Mouse (Mus musculus): Measurements from ENCODE around the gene Zkscan16.

Gene Zkscan16

GRCm38 (mm10) chr4:58970678-58971077 lies 27.2 kb downstream of the Zkscan16 start:
- Histone ChIP-seq H3K36me3 (ENCODE audit: control insufficient read depth, insufficient read depth, low read length, poor library complexity, severe bottlenecking) (no peaks in the 10 kb centered on the region), H3K27me3 (ENCODE audit: control insufficient read depth, insufficient read depth, low read length, poor library complexity, severe bottlenecking) (no peaks in the 10 kb centered on the region)
- no peak for DNase-seq (ENCODE audit: low read depth, low spot score)

- Histone ChIP-seq H3K36me3 (ENCODE audit: control insufficient read depth, insufficient read depth, low read length, poor library complexity, severe bottlenecking) (no peaks in the 10 kb centered on the region), H3K27me3 (ENCODE audit: control insufficient read depth, insufficient read depth, low read length, poor library complexity, severe bottlenecking) (no peaks in the 10 kb centered on the region)
- DNase-seq (ENCODE audit: low read depth, low spot score) = no peak
Measured at GRCm38 (mm10) chr4:58975711-58976110, 32.3 kb downstream of the Zkscan16 start.

- DNase-seq (ENCODE audit: low read depth, low spot score) = no peak
- H3K36me3 ChIP-seq (ENCODE audit: control insufficient read depth, insufficient read depth, low read length, poor library complexity, severe bottlenecking) = no peaks in the 10 kb centered on the region
- no peaks in the 10 kb centered on the region for H3K27me3 ChIP-seq (ENCODE audit: control insufficient read depth, insufficient read depth, low read length, poor library complexity, severe bottlenecking)
Measured at GRCm38 (mm10) chr4:58981421-58981820, 38.0 kb downstream of the Zkscan16 start.

- no peak for DNase-seq (ENCODE audit: low read depth, low spot score)
- no peaks in the 10 kb centered on the region for H3K36me3 ChIP-seq (ENCODE audit: control insufficient read depth, insufficient read depth, low read length, poor library complexity, severe bottlenecking)
- no peaks in the 10 kb centered on the region for H3K27me3 ChIP-seq (ENCODE audit: control insufficient read depth, insufficient read depth, low read length, poor library complexity, severe bottlenecking)
Measured at GRCm38 (mm10) chr4:58982806-58983205, 39.4 kb downstream of the Zkscan16 start.

- peak; percentile 86 for DNase-seq (ENCODE audit: low read depth, low spot score)
- no peaks in the 10 kb centered on the region for H3K36me3 ChIP-seq (ENCODE audit: control insufficient read depth, insufficient read depth, low read length, poor library complexity, severe bottlenecking)
- no peaks in the 10 kb centered on the region for H3K27me3 ChIP-seq (ENCODE audit: control insufficient read depth, insufficient read depth, low read length, poor library complexity, severe bottlenecking)
Measured at GRCm38 (mm10) chr4:58985157-58985648, 41.8 kb downstream of the Zkscan16 start.

- peak; percentile 82 for DNase-seq (ENCODE audit: low read depth, low spot score)
- no peaks in the 10 kb centered on the region for H3K27me3 ChIP-seq (ENCODE audit: control insufficient read depth, insufficient read depth, low read length, poor library complexity, severe bottlenecking)
- no peaks in the 10 kb centered on the region for H3K36me3 ChIP-seq (ENCODE audit: control insufficient read depth, insufficient read depth, low read length, poor library complexity, severe bottlenecking)
Measured at GRCm38 (mm10) chr4:58986540-58987190, 43.2 kb downstream of the Zkscan16 start, which contains the start of gene Ptgr1. TSS of gene Ptgr1 (minus strand) at chr4:58987119.

- no peaks in the 10 kb centered on the region for H3K27me3 ChIP-seq (ENCODE audit: control insufficient read depth, insufficient read depth, low read length, poor library complexity, severe bottlenecking)
- DNase-seq (ENCODE audit: low read depth, low spot score) = peak; percentile 30
- H3K36me3 ChIP-seq (ENCODE audit: control insufficient read depth, insufficient read depth, low read length, poor library complexity, severe bottlenecking) = no peaks in the 10 kb centered on the region
Measured at GRCm38 (mm10) chr4:58989303-58989898, 46.0 kb downstream of the Zkscan16 start.

GRCm38 (mm10) chr4:58990609-58991434 lies 47.4 kb downstream of the Zkscan16 start:
- Histone ChIP-seq H3K36me3 (ENCODE audit: control insufficient read depth, insufficient read depth, low read length, poor library complexity, severe bottlenecking) (no peaks in the 10 kb centered on the region), H3K27me3 (ENCODE audit: control insufficient read depth, insufficient read depth, low read length, poor library complexity, severe bottlenecking) (no peaks in the 10 kb centered on the region)
- no peak for DNase-seq (ENCODE audit: low read depth, low spot score)

- H3K27me3 ChIP-seq (ENCODE audit: control insufficient read depth, insufficient read depth, low read length, poor library complexity, severe bottlenecking) = no peaks in the 10 kb centered on the region
- DNase-seq (ENCODE audit: low read depth, low spot score) = no peak
- H3K36me3 ChIP-seq (ENCODE audit: control insufficient read depth, insufficient read depth, low read length, poor library complexity, severe bottlenecking) = no peaks in the 10 kb centered on the region
Measured at GRCm38 (mm10) chr4:58992195-58992594, 48.8 kb downstream of the Zkscan16 start.

- no peaks in the 10 kb centered on the region for H3K36me3 ChIP-seq (ENCODE audit: control insufficient read depth, insufficient read depth, low read length, poor library complexity, severe bottlenecking)
- no peaks in the 10 kb centered on the region for H3K27me3 ChIP-seq (ENCODE audit: control insufficient read depth, insufficient read depth, low read length, poor library complexity, severe bottlenecking)
- DNase-seq (ENCODE audit: low read depth, low spot score) = no peak
Measured at GRCm38 (mm10) chr4:58994762-58995161, 51.3 kb downstream of the Zkscan16 start, which contains the start of gene Dnajc25. TSS of gene Dnajc25 (plus strand) at chr4:58995062.

- no peaks in the 10 kb centered on the region for H3K36me3 ChIP-seq (ENCODE audit: control insufficient read depth, insufficient read depth, low read length, poor library complexity, severe bottlenecking)
- DNase-seq (ENCODE audit: low read depth, low spot score) = no peak
- H3K27me3 ChIP-seq (ENCODE audit: control insufficient read depth, insufficient read depth, low read length, poor library complexity, severe bottlenecking) = no peaks in the 10 kb centered on the region
Measured at GRCm38 (mm10) chr4:58995251-58995693, 51.8 kb downstream of the Zkscan16 start.

- H3K27me3 ChIP-seq (ENCODE audit: control insufficient read depth, insufficient read depth, low read length, poor library complexity, severe bottlenecking) = no peaks in the 10 kb centered on the region
- H3K36me3 ChIP-seq (ENCODE audit: control insufficient read depth, insufficient read depth, low read length, poor library complexity, severe bottlenecking) = no peaks in the 10 kb centered on the region
- DNase-seq (ENCODE audit: low read depth, low spot score) = no peak
Measured at GRCm38 (mm10) chr4:58997081-58997480, 53.7 kb downstream of the Zkscan16 start.

GRCm38 (mm10) chr4:58998688-58999087 lies 55.3 kb downstream of the Zkscan16 start:
- no peak for DNase-seq (ENCODE audit: low read depth, low spot score)
- no peaks in the 10 kb centered on the region for H3K27me3 ChIP-seq (ENCODE audit: control insufficient read depth, insufficient read depth, low read length, poor library complexity, severe bottlenecking)
- H3K36me3 ChIP-seq (ENCODE audit: control insufficient read depth, insufficient read depth, low read length, poor library complexity, severe bottlenecking) = no peaks in the 10 kb centered on the region

- Histone ChIP-seq H3K36me3 (ENCODE audit: control insufficient read depth, insufficient read depth, low read length, poor library complexity, severe bottlenecking) (no peaks in the 10 kb centered on the region), H3K27me3 (ENCODE audit: control insufficient read depth, insufficient read depth, low read length, poor library complexity, severe bottlenecking) (no peaks in the 10 kb centered on the region)
- DNase-seq (ENCODE audit: low read depth, low spot score) = peak; percentile 85
Measured at GRCm38 (mm10) chr4:58999686-59000085, 56.3 kb downstream of the Zkscan16 start.

- H3K36me3 ChIP-seq (ENCODE audit: control insufficient read depth, insufficient read depth, low read length, poor library complexity, severe bottlenecking) = no peaks in the 10 kb centered on the region
- DNase-seq (ENCODE audit: low read depth, low spot score) = peak; percentile 89
- no peaks in the 10 kb centered on the region for H3K27me3 ChIP-seq (ENCODE audit: control insufficient read depth, insufficient read depth, low read length, poor library complexity, severe bottlenecking)
Measured at GRCm38 (mm10) chr4:59000614-59001013, 57.2 kb downstream of the Zkscan16 start.
